Mouse (Mus musculus) liver, adult 2 months (tissue): ENCODE data around the gene Smoc1. TPM values are rescaled to one million over a fixed set of nuclear protein-coding genes. Genes with fewer than 3 reads are reported as not detected.

ENCODE experiments used
- DNase-seq: peaks from one replicate; pipeline ENCODE4 v3.0.0-alpha.2; 2011; ENCODE audit warnings: low read depth, low spot score; ENCODE audit errors: extremely low read depth
- H3K27ac ChIP-seq: fragments of 200-500 bp; replicated peaks from 2 replicates; pipeline ENCODE4 v1.5.1; 2012; ENCODE audit warnings: low read depth, mild to moderate bottlenecking, control low read depth, inconsistent platforms, low read length; ENCODE audit not compliant: insufficient read depth
- H3K27me3 ChIP-seq: fragments of 200-500 bp; 2 replicates; pipeline ENCODE4 v1.6.1; 2012; ENCODE audit warnings: mild to moderate bottlenecking, moderate library complexity, low read length, inconsistent platforms; ENCODE audit not compliant: control insufficient read depth, insufficient read depth
- H3K36me3 ChIP-seq: fragments of 200-500 bp; 2 replicates; pipeline ENCODE4 v1.6.1; 2012; ENCODE audit warnings: low read length, inconsistent platforms; ENCODE audit not compliant: control insufficient read depth, insufficient read depth
- H3K4me1 ChIP-seq: fragments of 200-500 bp; 2 replicates; pipeline ENCODE4 v1.6.1; 2011; ENCODE audit warnings: low read length; ENCODE audit not compliant: control insufficient read depth, insufficient read depth
- H3K4me3 ChIP-seq: fragments of 200-500 bp; 2 replicates; pipeline ENCODE4 v1.5.1; 2011; ENCODE audit warnings: low read depth, mild to moderate bottlenecking, control low read depth, low read length, moderate library complexity; ENCODE audit not compliant: insufficient read depth
- H3K79me2 ChIP-seq: fragments of 200-500 bp; 2 replicates; pipeline ENCODE4 v1.6.1; 2012; ENCODE audit warnings: inconsistent platforms, mild to moderate bottlenecking, low read length, moderate library complexity; ENCODE audit not compliant: control insufficient read depth, insufficient read depth
- H3K9ac ChIP-seq: fragments of 200-500 bp; 2 replicates; pipeline ENCODE4 v1.6.1; 2012; ENCODE audit warnings: low read depth, mild to moderate bottlenecking, control low read depth, inconsistent platforms, low read length
- CTCF ChIP-seq: fragments of 200-500 bp; IDR thresholded peaks from 2 replicates; pipeline ENCODE4 v1.5.1; 2011; ENCODE audit warnings: low read depth, low read length, control low read depth
- POLR2A ChIP-seq: fragments of 200-500 bp; IDR thresholded peaks from 2 replicates; pipeline ENCODE4 v1.6.1; 2011; ENCODE audit warnings: low read length, control low read depth; ENCODE audit not compliant: insufficient read depth; ENCODE audit errors: extremely low read depth
- WGBS: fragments of 180-500 bp; shearing (Covaris S2); methylation state at CpG from one replicate; pipeline ENCODE4 v1.1.7; 2018; 5-methylcytosine and 5-hydroxymethylcytosine counted together
- polyA plus RNA-seq: library from polyadenylated mRNA; depleted of rRNA; stranded (reverse); fragments of >200 nt; gene quantifications from 2 replicates; pipeline ENCODE4 v1.2.3, GENCODE M21; 2012
- total RNA-seq: library from RNA; depleted of rRNA; stranded (reverse); fragments of >200 nt; gene quantifications from 2 replicates; pipeline ENCODE4 v1.2.3, GENCODE M21; 2014

Gene Smoc1
- total and polyA plus RNA-seq, 2 experiments, result 28.3 to 50.7 TPM

DNA sequence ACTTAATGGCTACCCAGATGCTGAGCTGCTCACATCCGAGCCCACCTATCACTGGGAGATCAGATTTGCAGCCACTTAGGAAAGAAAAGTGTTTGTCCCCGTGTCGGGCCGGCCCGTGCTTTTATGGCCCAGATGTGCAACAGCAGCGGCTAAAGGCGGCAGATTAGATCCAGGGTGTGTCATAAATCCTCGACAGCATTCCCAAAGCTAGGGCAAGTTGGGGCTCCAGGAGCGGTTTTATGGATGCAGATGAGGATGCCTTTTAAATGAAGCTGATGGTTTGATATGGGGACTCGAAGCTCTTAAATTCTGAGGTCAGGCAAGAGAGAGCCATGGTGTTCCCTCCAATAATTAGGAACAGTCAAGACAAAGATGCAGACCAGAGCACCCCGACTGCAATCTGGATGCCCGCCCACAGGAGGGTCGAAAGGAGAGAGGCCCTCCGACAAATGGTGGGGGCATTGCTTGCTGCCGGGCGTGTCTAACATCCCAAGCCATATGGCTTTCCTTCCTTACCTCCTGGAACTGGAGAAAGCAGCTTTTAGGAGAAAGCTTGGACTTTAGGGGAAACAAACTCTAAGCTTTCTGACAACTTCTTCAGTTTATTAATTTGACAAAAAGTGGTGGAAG, 1.8 kb downstream of the Smoc1 start:
- WGBS, result 33% methylated on average over 16 of the region's 16 CpGs
- H3K79me2 ChIP-seq, result peaks cover 10% of the 10 kb centered on the region; the same call in 1 of the 2 replicates
- H3K27me3 ChIP-seq, result no peaks in the 10 kb centered on the region
- TF ChIP-seq POLR2A, result no peak
- H3K36me3 ChIP-seq, result no peaks in the 10 kb centered on the region
- H3K27ac ChIP-seq, result peak overlapping the region; percentile 76; the same call in 1 of the 2 replicates
- H3K4me1 ChIP-seq, result peaks cover 16% of the 10 kb centered on the region
- DNase-seq, result no peak
- H3K9ac ChIP-seq, result peak overlapping the region; percentile 39
- H3K4me3 ChIP-seq, result peak overlapping the region; percentile 68

DNA sequence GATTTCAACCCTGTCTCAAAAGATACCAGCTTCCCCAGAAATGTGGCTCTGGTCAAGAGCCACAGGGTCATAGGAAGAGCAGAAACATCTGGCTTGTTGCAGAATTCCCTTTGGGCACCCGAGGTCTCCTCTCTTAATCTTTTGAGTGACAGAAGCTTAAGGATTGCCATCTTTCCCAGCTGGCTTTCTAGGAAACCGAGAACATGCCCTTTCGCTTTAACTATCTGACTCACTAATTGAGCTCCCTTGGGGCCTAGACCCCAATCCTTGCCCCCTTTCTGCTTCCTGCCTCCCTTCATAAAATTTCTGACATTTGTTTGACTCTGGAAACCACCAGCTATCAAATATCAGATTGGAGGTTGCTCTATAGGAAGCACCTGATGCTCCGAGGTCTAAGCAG, 3.1 kb downstream of the Smoc1 start:
- no peaks in the 10 kb centered on the region for H3K36me3 ChIP-seq
- H3K27ac ChIP-seq, result no peak overlapping the region
- H3K27me3 ChIP-seq, result no peaks in the 10 kb centered on the region
- WGBS, result 74% methylated on average over 4 of the region's 4 CpGs
- no peak for DNase-seq
- H3K79me2 ChIP-seq, result peaks cover 11% of the 10 kb centered on the region; the same call in 1 of the 2 replicates
- peaks cover 14% of the 10 kb centered on the region for H3K4me1 ChIP-seq
- H3K9ac ChIP-seq, result no peak overlapping the region
- no peak overlapping the region for H3K4me3 ChIP-seq
- TF ChIP-seq POLR2A, result no peak
- TF ChIP-seq CTCF, result no peak

DNA sequence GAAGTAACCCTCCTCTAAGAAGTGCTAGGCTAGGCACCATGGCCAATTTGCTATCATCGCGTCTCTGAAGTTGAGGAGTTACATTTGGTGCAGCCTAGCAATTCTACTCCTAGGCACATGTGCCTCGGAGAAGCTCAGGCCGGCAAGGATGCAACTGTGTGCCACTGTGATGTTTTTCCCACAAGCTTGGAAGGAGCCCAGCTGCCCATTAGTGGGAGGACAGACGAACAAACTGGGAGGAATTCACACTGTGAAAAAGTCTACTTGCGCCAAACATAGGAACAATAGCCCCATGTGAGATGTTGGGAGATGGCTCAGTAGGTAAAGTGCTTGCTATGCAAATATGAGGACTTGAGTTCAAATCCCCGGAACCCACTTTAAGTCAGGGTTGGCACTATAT, 5.0 kb downstream of the Smoc1 start:
- WGBS, result 83% methylated on average over 7 of the region's 7 CpGs
- H3K4me1 ChIP-seq, result peaks cover 13% of the 10 kb centered on the region
- no peak overlapping the region for H3K9ac ChIP-seq
- no peak overlapping the region for H3K27ac ChIP-seq
- H3K79me2 ChIP-seq, result peaks cover 20% of the 10 kb centered on the region
- no peak overlapping the region for H3K4me3 ChIP-seq
- DNase-seq, result no peak
- TF ChIP-seq CTCF (no peak), POLR2A (no peak)
- H3K27me3 ChIP-seq, result no peaks in the 10 kb centered on the region
- no peaks in the 10 kb centered on the region for H3K36me3 ChIP-seq

DNA sequence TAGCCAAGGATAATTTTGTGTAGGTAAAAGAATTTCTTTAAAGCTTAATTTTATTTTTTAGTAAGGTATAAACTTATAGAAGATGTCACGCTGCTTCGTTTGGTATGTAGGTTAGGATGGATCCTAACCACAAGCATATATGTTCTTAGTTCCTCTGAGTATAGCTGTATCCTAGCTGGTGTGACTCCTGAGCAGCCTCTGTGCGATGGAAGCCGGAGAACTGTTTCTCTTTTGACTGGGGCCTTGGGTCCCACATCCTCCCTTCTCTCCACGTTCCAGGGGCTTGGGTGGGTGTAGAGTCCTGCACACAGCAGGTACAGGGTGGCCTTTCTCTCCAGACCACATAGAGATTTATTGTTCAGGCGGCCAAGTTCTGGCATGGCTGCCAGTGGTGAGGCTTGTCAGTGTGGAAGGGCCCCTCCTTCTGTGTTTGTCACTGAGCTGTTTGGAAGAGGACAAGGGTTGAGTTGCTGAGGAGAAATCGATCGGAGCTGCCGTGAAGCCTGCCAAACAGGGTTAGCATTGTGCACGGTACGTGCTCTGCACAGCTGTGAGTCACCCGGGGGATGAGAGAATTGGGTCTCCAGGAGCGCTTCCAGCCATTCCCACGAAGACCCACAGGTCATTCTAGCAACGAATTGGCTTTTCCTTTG, 6.9 kb downstream of the Smoc1 start:
- peak; percentile 95 for DNase-seq
- WGBS, result 20% methylated on average over 15 of the region's 15 CpGs
- H3K9ac ChIP-seq, result peak overlapping the region; percentile 37; the same call in 1 of the 2 replicates
- peaks cover 15% of the 10 kb centered on the region for H3K79me2 ChIP-seq
- H3K27me3 ChIP-seq, result no peaks in the 10 kb centered on the region
- no peak for TF ChIP-seq CTCF
- H3K27ac ChIP-seq, result peak overlapping the region; percentile 61
- H3K4me1 ChIP-seq, result peaks cover 10% of the 10 kb centered on the region
- no peaks in the 10 kb centered on the region for H3K36me3 ChIP-seq
- no peak overlapping the region for H3K4me3 ChIP-seq

DNA sequence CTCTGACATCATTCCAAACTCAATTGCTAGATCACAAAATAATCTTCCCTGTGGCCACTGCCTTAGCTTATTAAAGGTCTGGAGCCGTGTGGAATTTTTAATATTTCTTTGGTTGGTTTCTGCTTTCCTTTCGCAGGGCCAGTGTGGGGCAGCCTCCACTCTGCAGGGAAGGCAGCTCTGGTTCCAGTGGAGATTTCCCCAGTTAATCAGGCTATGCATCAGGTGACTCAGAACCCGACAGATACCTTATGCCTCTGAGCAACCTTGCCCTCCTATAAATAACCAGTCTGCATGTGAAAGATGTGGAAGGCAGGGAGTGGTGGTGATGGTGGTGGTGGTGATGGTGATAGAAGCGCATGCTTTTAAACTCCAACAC, 7.4 kb downstream of the Smoc1 start:
- TF ChIP-seq POLR2A (no peak), CTCF (no peak)
- Histone ChIP-seq H3K27me3 (no peaks in the 10 kb centered on the region), H3K4me1 (peaks cover 10% of the 10 kb centered on the region), H3K27ac (peak overlapping the region; percentile 30), H3K4me3 (no peak overlapping the region), H3K9ac (no peak overlapping the region), H3K79me2 (peaks cover 14% of the 10 kb centered on the region), H3K36me3 (no peaks in the 10 kb centered on the region)
- WGBS, result 34% methylated on average over 4 of the region's 4 CpGs
- no peak for DNase-seq

DNA sequence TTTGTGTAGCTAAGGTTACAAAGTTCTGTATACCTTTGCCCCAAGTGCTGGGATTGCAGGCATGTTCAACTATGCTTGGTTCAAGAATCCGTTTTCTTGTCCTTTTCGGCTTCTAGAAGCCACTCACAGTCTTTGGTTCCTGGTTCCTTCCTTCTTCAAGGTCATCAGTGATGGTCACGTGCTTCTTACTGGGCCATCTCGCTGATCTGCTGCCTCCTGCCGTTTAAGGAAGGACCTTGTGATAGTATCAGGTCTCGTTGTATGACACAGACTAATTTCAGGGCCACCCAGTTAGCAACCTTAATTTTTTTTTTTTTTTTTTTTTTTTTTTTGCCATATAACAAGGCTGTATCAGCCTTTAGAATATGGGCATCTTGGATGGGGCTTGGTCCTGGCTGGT, 9.2 kb downstream of the Smoc1 start:
- WGBS, result 72% methylated on average over 6 of the region's 6 CpGs
- Histone ChIP-seq H3K4me1 (peaks cover 6% of the 10 kb centered on the region), H3K9ac (no peak overlapping the region), H3K27me3 (no peaks in the 10 kb centered on the region), H3K79me2 (peaks cover 21% of the 10 kb centered on the region), H3K27ac (no peak overlapping the region), H3K36me3 (no peaks in the 10 kb centered on the region), H3K4me3 (no peak overlapping the region)
- DNase-seq, result peak; percentile 40
- no peak for TF ChIP-seq CTCF
- TF ChIP-seq POLR2A, result no peak
